Mouse (Mus musculus) hindbrain, embryonic 16.5 days (tissue): ENCODE measurements around the gene Smad5. TPM values are rescaled to one million over a fixed set of nuclear protein-coding genes. Genes with fewer than 3 reads are reported as not detected.
A peak's percentile ranks its signal among the peaks of the same experiment; 100 is the strongest.

Source experiments
- ATAC-seq: fragments of 200-750 bp; cut with Nextera tagmentation; 2 replicates; pipeline ENCODE4 v1.8.0; 2017; ENCODE audit warnings: moderate TSS enrichment, moderate library complexity
- H3K27ac ChIP-seq: fragments of 300-500 bp; sonication (generic); 2 replicates; pipeline ENCODE4 v1.5.1; 2014; ENCODE audit warnings: low read depth, mild to moderate bottlenecking, control low read depth, low read length, moderate library complexity
- H3K27me3 ChIP-seq: fragments of 300-500 bp; sonication (generic); replicated peaks from 2 replicates; pipeline ENCODE4 v1.6.1; 2014; ENCODE audit warnings: low read length; ENCODE audit not compliant: control insufficient read depth, insufficient read depth
- H3K36me3 ChIP-seq: fragments of 300-500 bp; sonication (generic); 2 replicates; pipeline ENCODE4 v1.6.1; 2014; ENCODE audit warnings: mild to moderate bottlenecking, low read length, moderate library complexity, mixed read lengths; ENCODE audit not compliant: control insufficient read depth, insufficient read depth
- H3K4me1 ChIP-seq: fragments of 300-500 bp; sonication (generic); 2 replicates; pipeline ENCODE4 v1.6.1; 2014; ENCODE audit warnings: low read depth, low read length; ENCODE audit not compliant: control insufficient read depth, insufficient read depth
- H3K4me2 ChIP-seq: fragments of 300-500 bp; sonication (generic); 2 replicates; pipeline ENCODE4 v1.6.1; 2014; ENCODE audit warnings: mild to moderate bottlenecking, low read length, control low read depth, moderate library complexity
- H3K4me3 ChIP-seq: fragments of 300-500 bp; sonication (generic); 2 replicates; pipeline ENCODE4 v1.5.1; 2014; ENCODE audit warnings: mild to moderate bottlenecking, low read length, control low read depth, moderate library complexity
- H3K9ac ChIP-seq: fragments of 300-500 bp; sonication (generic); 2 replicates; pipeline ENCODE4 v1.6.1; 2014; ENCODE audit warnings: low read depth, mild to moderate bottlenecking, control low read depth, low read length, moderate library complexity
- H3K9me3 ChIP-seq: fragments of 300-500 bp; sonication (generic); 2 replicates; pipeline ENCODE4 v1.6.1; 2014; ENCODE audit warnings: mild to moderate bottlenecking, low read length, moderate library complexity; ENCODE audit not compliant: control insufficient read depth
- WGBS: fragments of 180-500 bp; shearing (Covaris S2); extraction: QIAGEN DNeasy Blood & Tissue Kit; methylation state at CpG from one replicate; pipeline ENCODE4 v1.1.7; 2014; 5-methylcytosine and 5-hydroxymethylcytosine counted together
- polyA plus RNA-seq: library from polyadenylated mRNA; unstranded; fragments of >200 nt; fragmentation: Nextera tagmentation; extraction: Ambion mirVana; gene quantifications from 2 replicates; pipeline ENCODE4 v1.2.1, GENCODE M21; 2015

Smad5 gene
- polyA plus RNA-seq, 1 experiment from 2014 or later: 17.2 TPM

GRCm38 (mm10) chr13:56678188-56678787 lies 24.5 kb upstream of the Smad5 start:
- 21% methylated on average over 10 of the region's 10 CpGs for WGBS
- Histone ChIP-seq H3K9me3 (no peaks in the 10 kb centered on the region), H3K27ac (peak overlapping the region; percentile 44; the same call in 1 of the 2 replicates), H3K27me3 (no peaks in the 10 kb centered on the region; the same call in 1 of the 2 replicates), H3K36me3 (no peaks in the 10 kb centered on the region), H3K4me1 (peaks cover 10% of the 10 kb centered on the region), H3K4me2 (no peak overlapping the region), H3K9ac (no peak overlapping the region), H3K4me3 (no peak overlapping the region)
- ATAC-seq: peak; percentile 77

DNA sequence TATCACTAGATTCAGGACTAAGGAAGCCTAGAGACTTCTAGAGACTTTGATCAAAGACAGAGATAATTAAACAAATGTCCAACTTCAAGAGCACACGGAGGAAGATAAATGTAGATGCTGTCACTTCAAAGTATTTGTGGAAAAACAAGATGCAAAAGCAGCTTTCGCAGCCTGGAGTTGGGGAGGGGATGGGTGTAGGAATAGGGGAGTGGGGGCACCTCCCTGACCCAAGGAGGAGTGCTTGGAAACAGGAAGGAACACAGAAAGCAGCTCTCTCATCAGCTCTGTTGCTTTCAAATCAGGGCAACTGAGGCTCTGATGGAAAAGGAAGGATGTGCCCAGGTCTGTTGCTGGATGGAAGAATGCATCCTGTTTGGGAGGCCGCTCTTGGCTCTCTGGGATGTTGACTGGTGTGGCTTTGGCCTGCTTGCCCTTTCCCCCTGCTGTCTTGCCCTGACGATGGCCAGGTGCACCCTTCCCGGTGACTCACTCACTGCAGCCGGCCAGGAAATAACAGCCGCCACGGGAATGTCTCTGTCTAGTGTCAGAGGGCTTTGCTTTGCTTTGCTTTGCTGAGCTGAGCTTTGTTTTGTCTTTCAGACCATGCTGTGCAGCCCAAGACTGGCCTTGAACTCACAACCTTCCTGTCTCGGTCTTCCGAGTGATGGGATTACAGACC lies 23.8 kb upstream of the Smad5 start:
- Histone ChIP-seq H3K4me1 (peaks cover 10% of the 10 kb centered on the region), H3K27me3 (no peaks in the 10 kb centered on the region; the same call in 1 of the 2 replicates), H3K27ac (peak overlapping the region; percentile 52; the same call in 1 of the 2 replicates), H3K36me3 (no peaks in the 10 kb centered on the region), H3K4me2 (no peak overlapping the region), H3K9ac (no peak overlapping the region), H3K9me3 (no peaks in the 10 kb centered on the region), H3K4me3 (no peak overlapping the region)
- ATAC-seq: no peak
- WGBS: 59% methylated on average over 10 of the region's 10 CpGs

DNA sequence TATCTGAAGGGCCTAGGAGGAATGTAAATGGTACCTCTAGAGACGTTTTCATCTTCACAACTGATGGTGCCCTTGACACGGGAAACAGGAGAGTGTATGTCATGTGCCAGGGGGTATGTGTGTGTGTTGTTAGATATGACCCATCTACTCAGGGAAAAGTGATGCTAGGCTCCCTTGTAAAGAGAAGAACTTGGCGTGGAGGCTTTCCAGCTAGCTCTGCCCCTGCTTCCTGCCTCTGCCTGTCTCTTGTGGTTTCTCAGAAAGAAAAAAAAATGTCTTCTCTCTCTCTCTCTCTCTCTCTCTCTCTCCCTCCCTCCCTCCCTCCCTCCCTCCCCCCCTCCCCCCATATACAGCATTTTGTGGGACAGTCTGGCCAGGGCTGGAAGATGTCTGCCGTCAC lies 20.9 kb upstream of the Smad5 start:
- no peak overlapping the region for H3K4me3 ChIP-seq
- H3K27ac ChIP-seq: no peak overlapping the region
- no peak overlapping the region for H3K9ac ChIP-seq
- peaks cover 10% of the 10 kb centered on the region for H3K4me1 ChIP-seq
- H3K9me3 ChIP-seq: no peaks in the 10 kb centered on the region
- no peak overlapping the region for H3K4me2 ChIP-seq
- no peaks in the 10 kb centered on the region for H3K36me3 ChIP-seq
- H3K27me3 ChIP-seq: no peaks in the 10 kb centered on the region
- 72% methylated on average over 4 of the region's 4 CpGs for WGBS
- no peak for ATAC-seq

- Histone ChIP-seq H3K27me3 (no peaks in the 10 kb centered on the region), H3K9ac (no peak overlapping the region), H3K4me1 (peaks cover 10% of the 10 kb centered on the region), H3K36me3 (no peaks in the 10 kb centered on the region), H3K4me3 (no peak overlapping the region), H3K27ac (no peak overlapping the region; the same call in 1 of the 2 replicates), H3K4me2 (no peak overlapping the region), H3K9me3 (no peaks in the 10 kb centered on the region)
- 74% methylated on average over 17 of the region's 17 CpGs for WGBS
- ATAC-seq: peak; percentile 25; the same call in 1 of the 2 replicates
Observed at GRCm38 (mm10) chr13:56682326-56682725, 20.5 kb upstream of the Smad5 start.

DNA sequence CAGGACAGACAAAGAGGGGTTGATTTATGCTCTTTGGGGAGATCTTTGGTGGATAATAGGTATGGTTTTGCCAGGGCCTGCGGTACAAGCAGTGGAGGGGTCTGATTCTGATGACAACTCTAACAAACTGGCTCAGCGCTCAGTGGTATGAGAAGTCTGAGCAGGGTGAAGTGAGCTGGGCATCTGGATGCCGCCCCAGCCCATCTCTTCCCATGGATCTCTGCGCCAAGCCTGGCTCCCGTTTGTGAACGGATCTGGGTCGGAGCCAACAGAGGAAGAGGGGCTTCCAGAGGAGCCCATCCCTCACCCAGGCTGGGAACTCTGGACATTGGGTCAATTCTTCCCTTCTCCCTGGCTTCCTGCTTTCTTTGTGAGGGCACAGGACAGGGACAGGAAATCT lies 19.5 kb upstream of the Smad5 start:
- 69% methylated on average over 7 of the region's 7 CpGs for WGBS
- H3K36me3 ChIP-seq: no peaks in the 10 kb centered on the region
- no peak overlapping the region for H3K4me3 ChIP-seq
- peak; percentile 54 for ATAC-seq
- no peak overlapping the region for H3K4me2 ChIP-seq
- no peaks in the 10 kb centered on the region for H3K9me3 ChIP-seq
- H3K9ac ChIP-seq: no peak overlapping the region
- H3K27me3 ChIP-seq: no peaks in the 10 kb centered on the region
- no peak overlapping the region for H3K27ac ChIP-seq
- peaks cover 10% of the 10 kb centered on the region for H3K4me1 ChIP-seq

GRCm38 (mm10) chr13:56692011-56692410 lies 10.8 kb upstream of the Smad5 start:
- H3K4me3 ChIP-seq: no peak overlapping the region
- 62% methylated on average over 7 of the region's 7 CpGs for WGBS
- H3K27me3 ChIP-seq: 0 out of 2 replicates have a peak, but pooled peaks cover 2% of the 10 kb centered on the region
- no peak overlapping the region for H3K9ac ChIP-seq
- H3K27ac ChIP-seq: no peak overlapping the region
- H3K4me1 ChIP-seq: no peaks in the 10 kb centered on the region
- H3K9me3 ChIP-seq: no peaks in the 10 kb centered on the region
- H3K4me2 ChIP-seq: no peak overlapping the region
- ATAC-seq: no peak
- no peaks in the 10 kb centered on the region for H3K36me3 ChIP-seq

DNA sequence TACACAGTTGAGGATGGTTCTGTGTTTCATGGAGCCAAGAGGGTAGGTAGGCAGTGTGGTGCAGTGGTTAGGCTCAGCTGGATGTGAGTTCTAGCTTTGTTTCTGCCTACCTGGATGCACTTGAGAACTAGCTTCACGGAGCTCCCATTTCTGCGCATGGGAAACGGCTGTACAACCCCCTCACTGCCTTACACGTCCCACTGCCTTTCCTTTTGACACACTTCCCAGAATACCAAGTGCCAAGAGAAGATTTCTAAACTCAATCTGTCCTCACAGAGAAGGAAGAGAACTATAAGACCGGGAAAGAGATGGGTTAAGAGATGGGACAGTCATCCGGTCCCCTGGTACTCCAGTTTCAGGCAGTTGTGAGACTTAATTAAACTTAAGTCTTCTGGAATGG lies 10.2 kb upstream of the Smad5 start:
- H3K9ac ChIP-seq: no peak overlapping the region
- no peak for ATAC-seq
- H3K4me1 ChIP-seq: peaks cover under 1% of the 10 kb centered on the region
- no peak overlapping the region for H3K4me3 ChIP-seq
- H3K9me3 ChIP-seq: no peaks in the 10 kb centered on the region
- 91% methylated on average over 6 of the region's 6 CpGs for WGBS
- H3K36me3 ChIP-seq: no peaks in the 10 kb centered on the region
- 0 out of 2 replicates have a peak, but pooled peaks cover 2% of the 10 kb centered on the region for H3K27me3 ChIP-seq
- H3K4me2 ChIP-seq: no peak overlapping the region
- no peak overlapping the region for H3K27ac ChIP-seq

GRCm38 (mm10) chr13:56695701-56696100 lies 7.1 kb upstream of the Smad5 start:
- H3K27ac ChIP-seq: no peak overlapping the region
- peaks cover 14% of the 10 kb centered on the region for H3K4me1 ChIP-seq
- H3K4me3 ChIP-seq: no peak overlapping the region
- 89% methylated on average over 5 of the region's 5 CpGs for WGBS
- H3K9ac ChIP-seq: no peak overlapping the region
- H3K4me2 ChIP-seq: no peak overlapping the region
- H3K27me3 ChIP-seq: 0 out of 2 replicates have a peak, but pooled peaks cover 2% of the 10 kb centered on the region
- no peaks in the 10 kb centered on the region for H3K36me3 ChIP-seq
- ATAC-seq: no peak
- no peaks in the 10 kb centered on the region for H3K9me3 ChIP-seq

DNA sequence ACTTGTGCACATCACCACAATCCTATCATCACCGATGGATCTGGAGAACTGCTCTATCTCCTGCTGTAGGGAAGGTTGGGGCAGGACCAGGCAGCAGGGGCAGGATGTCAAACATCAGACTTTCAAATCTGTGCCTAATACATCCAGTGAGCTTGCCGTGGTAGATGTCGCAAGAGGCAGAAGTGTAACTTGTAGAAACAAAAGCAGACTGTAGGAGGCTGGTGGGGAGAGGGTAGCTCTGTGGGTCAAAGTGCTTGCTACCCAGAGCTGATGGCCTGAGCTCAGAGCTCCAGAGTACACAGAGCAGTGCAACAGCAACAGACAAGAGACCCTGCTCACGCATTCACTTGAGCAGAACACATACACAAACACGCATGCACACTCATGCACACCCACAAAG lies 6.1 kb upstream of the Smad5 start:
- 0 out of 2 replicates have a peak, but pooled peaks cover 2% of the 10 kb centered on the region for H3K27me3 ChIP-seq
- ATAC-seq: no peak
- no peak overlapping the region for H3K4me3 ChIP-seq
- no peak overlapping the region for H3K27ac ChIP-seq
- H3K9me3 ChIP-seq: no peaks in the 10 kb centered on the region
- no peaks in the 10 kb centered on the region for H3K36me3 ChIP-seq
- H3K4me1 ChIP-seq: peaks cover 14% of the 10 kb centered on the region
- no peak overlapping the region for H3K9ac ChIP-seq
- 80% methylated on average over 5 of the region's 5 CpGs for WGBS
- no peak overlapping the region for H3K4me2 ChIP-seq
